Mouse (Mus musculus): ENCODE measurements around the gene Nkx3-2. TPM values are rescaled to one million over a fixed set of nuclear protein-coding genes. Genes with fewer than 3 reads are reported as not detected.

Nkx3-2 gene
- polyA plus RNA-seq, 1 experiment, result not detected

DNA sequence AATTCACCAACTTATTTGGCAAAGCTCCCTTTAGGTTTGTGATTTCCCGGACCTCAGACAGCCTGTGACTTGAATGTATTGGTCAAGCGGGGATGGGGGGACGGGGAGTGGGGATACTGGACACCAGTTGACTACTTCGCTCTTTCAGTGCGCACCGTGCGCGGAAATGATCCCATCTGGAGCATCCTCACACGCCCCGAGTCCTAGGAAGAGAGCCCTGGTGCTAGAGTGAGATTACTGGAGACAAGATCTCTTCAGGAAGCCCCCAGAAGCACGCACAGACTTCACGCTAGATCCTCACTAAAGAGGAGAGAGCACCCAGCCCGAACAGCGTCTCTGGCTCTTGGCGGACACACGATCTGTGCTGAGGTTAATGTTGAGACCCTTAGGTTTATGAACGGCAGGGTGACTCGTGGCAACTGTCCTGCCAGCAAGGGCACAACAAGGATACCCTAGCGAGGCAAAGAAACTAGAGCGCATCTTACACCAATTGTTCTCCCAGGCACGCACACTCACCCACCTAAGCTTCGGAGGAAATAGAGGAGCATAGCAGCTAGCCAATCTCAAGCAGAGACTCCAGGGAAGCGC lies 8.8 kb downstream of the Nkx3-2 start:
- Histone ChIP-seq H3K36me3 (replicated peaks; ENCODE audit: low read length) (no peaks in the 10 kb centered on the region), H3K4me3 (replicated peaks) (peak overlapping the region; percentile 33), H3K4me1 (peaks cover 35% of the 10 kb centered on the region), H3K27me3 (replicated peaks) (peaks cover 94% of the 10 kb centered on the region), H3K9me3 (peaks cover 6% of the 10 kb centered on the region)
- no peak for TF ChIP-seq GATA1 (IDR thresholded peaks at IDR 0.05; ENCODE audit: borderline replicate concordance, low read length)
- no peak for TF ChIP-seq FLI1 (IDR thresholded peaks at IDR 0.05; ENCODE audit: low read length)

GRCm38 (mm10) chr5:41754836-41755235 lies 9.5 kb downstream of the Nkx3-2 start:
- TF ChIP-seq FLI1 (IDR thresholded peaks at IDR 0.05; ENCODE audit: low read length) (no peak), GATA1 (IDR thresholded peaks at IDR 0.05; ENCODE audit: borderline replicate concordance, low read length) (no peak)
- H3K36me3 ChIP-seq (replicated peaks; ENCODE audit: low read length), result no peaks in the 10 kb centered on the region
- H3K9me3 ChIP-seq, result peaks cover 11% of the 10 kb centered on the region
- H3K4me3 ChIP-seq (replicated peaks), result peak overlapping the region; percentile 51
- H3K27me3 ChIP-seq (replicated peaks), result peaks cover 94% of the 10 kb centered on the region
- peaks cover 35% of the 10 kb centered on the region for H3K4me1 ChIP-seq

DNA sequence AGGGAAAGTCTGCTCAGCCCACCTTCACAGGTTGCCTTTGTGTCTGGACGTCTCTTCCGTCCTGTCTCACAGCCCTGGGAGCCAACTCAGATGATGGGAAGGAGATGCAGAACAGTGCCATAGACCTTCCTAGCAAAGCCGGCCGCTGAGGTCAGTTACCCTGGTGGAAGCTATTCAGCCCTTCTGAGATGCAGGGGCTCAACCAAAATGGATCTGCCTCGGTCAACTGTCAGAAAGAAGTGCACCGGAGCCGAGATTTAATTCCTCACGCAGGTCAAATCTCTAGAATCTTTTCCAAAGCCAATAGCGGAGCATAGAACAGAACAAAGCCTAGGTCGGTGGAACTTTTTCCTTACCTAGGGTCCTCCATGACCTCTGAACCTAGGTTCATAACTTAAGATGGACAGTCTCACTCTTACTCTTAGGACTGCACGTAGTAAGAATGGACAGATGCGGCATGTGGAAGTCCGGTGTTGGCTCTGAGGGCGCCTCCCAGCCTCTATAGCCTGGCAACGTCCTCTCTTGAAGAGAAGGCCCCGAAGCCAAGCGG lies 10.0 kb downstream of the Nkx3-2 start:
- Histone ChIP-seq H3K9me3 (peaks cover 15% of the 10 kb centered on the region), H3K36me3 (replicated peaks; ENCODE audit: low read length) (no peaks in the 10 kb centered on the region), H3K4me1 (peaks cover 33% of the 10 kb centered on the region), H3K27me3 (replicated peaks) (peaks cover 96% of the 10 kb centered on the region), H3K4me3 (replicated peaks) (no peak overlapping the region)
- TF ChIP-seq FLI1 (IDR thresholded peaks at IDR 0.05; ENCODE audit: low read length) (no peak), GATA1 (IDR thresholded peaks at IDR 0.05; ENCODE audit: borderline replicate concordance, low read length) (no peak)

DNA sequence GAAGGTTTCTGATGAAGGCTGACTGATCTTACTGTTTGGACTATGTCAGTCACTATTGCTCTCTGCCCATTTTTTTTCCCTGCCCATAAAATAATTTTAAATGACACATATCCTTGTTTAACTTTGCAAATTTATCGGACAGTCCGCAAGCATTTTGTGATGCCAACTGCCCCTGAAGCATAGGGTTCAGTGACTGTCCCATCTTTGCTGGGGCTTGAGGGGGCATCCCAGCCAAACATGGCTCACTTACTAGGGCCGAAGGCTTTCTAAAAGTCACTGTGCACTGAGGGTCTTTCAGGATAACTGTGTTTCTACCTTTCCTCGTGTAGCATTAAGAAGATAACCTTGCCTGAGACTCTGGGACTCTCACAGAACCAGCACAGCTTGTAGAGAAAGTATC lies 11.6 kb downstream of the Nkx3-2 start:
- H3K27me3 ChIP-seq (replicated peaks), result peaks cover 97% of the 10 kb centered on the region
- H3K36me3 ChIP-seq (replicated peaks; ENCODE audit: low read length), result no peaks in the 10 kb centered on the region
- H3K4me1 ChIP-seq, result peaks cover 31% of the 10 kb centered on the region
- H3K4me3 ChIP-seq (replicated peaks), result no peak overlapping the region
- H3K9me3 ChIP-seq, result peaks cover 15% of the 10 kb centered on the region
- TF ChIP-seq GATA1 (IDR thresholded peaks at IDR 0.05; ENCODE audit: borderline replicate concordance, low read length) (no peak), FLI1 (IDR thresholded peaks at IDR 0.05; ENCODE audit: low read length) (no peak)

GRCm38 (mm10) chr5:41744898-41745780 lies 19.2 kb downstream of the Nkx3-2 start:
- no peak for TF ChIP-seq GATA1 (IDR thresholded peaks at IDR 0.05; ENCODE audit: borderline replicate concordance, low read length)
- no peak for TF ChIP-seq FLI1 (IDR thresholded peaks at IDR 0.05; ENCODE audit: low read length)
- H3K27me3 ChIP-seq (replicated peaks), result peaks cover 70% of the 10 kb centered on the region
- peak overlapping the region; percentile 14 for H3K4me3 ChIP-seq (replicated peaks)

GRCm38 (mm10) chr5:41744234-41744633 lies 20.1 kb downstream of the Nkx3-2 start:
- Histone ChIP-seq H3K36me3 (replicated peaks; ENCODE audit: low read length) (no peaks in the 10 kb centered on the region), H3K4me3 (replicated peaks) (no peak overlapping the region), H3K27me3 (replicated peaks) (peaks cover 61% of the 10 kb centered on the region), H3K9me3 (no peaks in the 10 kb centered on the region; the same call in 1 of the 2 replicates), H3K4me1 (peaks cover 20% of the 10 kb centered on the region)
- no peak for TF ChIP-seq GATA1 (IDR thresholded peaks at IDR 0.05; ENCODE audit: borderline replicate concordance, low read length)
- TF ChIP-seq FLI1 (IDR thresholded peaks at IDR 0.05; ENCODE audit: low read length), result no peak

More at GRCm38 (mm10) chr5:41744898-41745780, 19.2 kb downstream of the Nkx3-2 start:
- Histone ChIP-seq H3K36me3 (replicated peaks; ENCODE audit: low read length) (no peaks in the 10 kb centered on the region), H3K9me3 (peaks cover 8% of the 10 kb centered on the region), H3K4me1 (peaks cover 17% of the 10 kb centered on the region)

DNA sequence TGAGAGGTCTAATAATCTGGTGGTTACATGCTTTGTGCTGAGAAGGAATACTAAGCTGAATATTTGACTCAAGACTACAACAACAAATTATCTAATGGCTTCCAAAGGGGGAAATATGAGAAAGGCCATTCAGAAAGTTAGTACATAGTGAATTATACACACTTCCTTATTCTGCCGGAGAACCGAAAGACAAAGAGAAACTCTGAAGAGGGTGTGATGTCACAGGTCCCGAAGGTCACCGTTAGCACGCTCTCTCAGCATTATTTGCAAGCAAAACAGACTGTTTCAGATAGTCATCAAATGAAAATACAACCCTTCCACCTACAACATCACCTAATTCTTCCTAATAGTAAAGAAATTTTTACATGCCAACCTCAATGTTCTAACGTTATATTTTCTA lies 25.5 kb downstream of the Nkx3-2 start:
- Histone ChIP-seq H3K4me3 (replicated peaks) (peak overlapping the region; percentile 59), H3K9me3 (no peaks in the 10 kb centered on the region; the same call in 1 of the 2 replicates)
- TF ChIP-seq GATA1 (IDR thresholded peaks at IDR 0.05; ENCODE audit: borderline replicate concordance, low read length) (no peak), FLI1 (IDR thresholded peaks at IDR 0.05; ENCODE audit: low read length) (no peak)

DNA sequence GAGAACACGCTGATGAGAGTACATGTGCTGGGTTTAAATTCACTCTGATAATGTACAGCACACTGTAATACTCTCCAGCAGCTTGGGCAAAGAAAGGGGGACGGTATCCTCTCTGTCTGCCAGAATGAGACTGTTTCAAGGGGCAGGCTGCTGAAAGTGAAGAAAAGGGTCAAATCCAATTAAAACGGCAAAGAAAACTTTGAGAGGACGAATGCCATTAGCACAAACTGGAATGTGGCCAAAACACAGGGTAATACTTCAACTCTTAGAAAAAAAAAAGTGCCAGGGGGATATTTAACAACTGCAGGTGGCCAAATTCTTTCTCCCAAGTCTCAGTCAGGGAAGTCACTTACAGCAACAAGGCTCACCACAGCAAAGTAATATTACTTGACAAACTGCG lies 27.3 kb downstream of the Nkx3-2 start:
- no peak for TF ChIP-seq FLI1 (IDR thresholded peaks at IDR 0.05; ENCODE audit: low read length)
- TF ChIP-seq GATA1 (IDR thresholded peaks at IDR 0.05; ENCODE audit: borderline replicate concordance, low read length), result no peak
- Histone ChIP-seq H3K4me1 (0 out of 2 replicates have a peak, but pooled peaks cover 4% of the 10 kb centered on the region), H3K9me3 (no peaks in the 10 kb centered on the region), H3K4me3 (replicated peaks) (no peak overlapping the region), H3K36me3 (replicated peaks; ENCODE audit: low read length) (no peaks in the 10 kb centered on the region), H3K27me3 (replicated peaks) (no peaks in the 10 kb centered on the region)

More for the DNA sequence above, 25.5 kb downstream of the Nkx3-2 start:
- Histone ChIP-seq H3K27me3 (replicated peaks) (peaks cover 8% of the 10 kb centered on the region), H3K4me1 (0 out of 2 replicates have a peak, but pooled peaks cover 4% of the 10 kb centered on the region), H3K36me3 (replicated peaks; ENCODE audit: low read length) (no peaks in the 10 kb centered on the region)

- Histone ChIP-seq H3K9me3 (no peaks in the 10 kb centered on the region), H3K4me1 (peaks cover 8% of the 10 kb centered on the region; the same call in 1 of the 2 replicates), H3K36me3 (replicated peaks; ENCODE audit: low read length) (no peaks in the 10 kb centered on the region), H3K27me3 (replicated peaks) (peaks cover 1% of the 10 kb centered on the region), H3K4me3 (replicated peaks) (no peak overlapping the region)
- no peak for TF ChIP-seq GATA1 (IDR thresholded peaks at IDR 0.05; ENCODE audit: borderline replicate concordance, low read length)
- no peak for TF ChIP-seq FLI1 (IDR thresholded peaks at IDR 0.05; ENCODE audit: low read length)
Measured at GRCm38 (mm10) chr5:41727017-41727416, 37.3 kb downstream of the Nkx3-2 start.

Measured in megakaryocyte, embryonic 14.5 days (primary cell).